Mouse (Mus musculus) cortical plate, adult 2 months (tissue): ENCODE measurements at regions not wholly inside any gene's neighbourhood (a gene's known extent, or its start where the extent isn't known, plus 50 kb on each side); places are given as distances from the start of the nearest gene placed in this dataset.

ENCODE experiments used
- CTCF ChIP-seq: fragments of 200-500 bp; IDR thresholded peaks from 2 replicates; pipeline ENCODE4 v1.5.1; 2011; ENCODE audit warnings: mild to moderate bottlenecking, control low read depth, low read length; ENCODE audit not compliant: insufficient read depth; ENCODE audit errors: extremely low read depth
- POLR2A ChIP-seq: fragments of 200-500 bp; IDR thresholded peaks from 2 replicates; pipeline ENCODE4 v1.6.1; 2011; ENCODE audit warnings: mild to moderate bottlenecking, low read length, control low read depth; ENCODE audit not compliant: insufficient read depth; ENCODE audit errors: extremely low read depth

GRCm38 (mm10) chr8:92439713-92440436 lies 82.5 kb downstream of the Irx5 start:
- TF ChIP-seq CTCF (no peak), POLR2A (no peak)
